Mouse (Mus musculus) left cerebral cortex, adult 8-10 months (tissue): Measurements from ENCODE around the gene 1110032F04Rik. TPM values are rescaled to one million over a fixed set of nuclear protein-coding genes. Genes with fewer than 3 reads are reported as not detected.

Experiments used
- DNase-seq, 2 experiments: peaks; one replicate each; pipeline ENCODE4 v3.0.0; 2022; ENCODE audit warnings: low spot score in 2 of 2
- total RNA-seq, 4 experiments: library from RNA; stranded (reverse); gene quantifications; 2 replicates each; pipeline ENCODE4 v1.2.4; 2022

Gene 1110032F04Rik
- total RNA-seq, 4 experiments from 2014 or later, result 14.4 to 20.4 (median 16.9) TPM

- no peak for DNase-seq
Observed at GRCm38 (mm10) chr3:68904902-68905778, 35.8 kb downstream of the 1110032F04Rik start.

DNA sequence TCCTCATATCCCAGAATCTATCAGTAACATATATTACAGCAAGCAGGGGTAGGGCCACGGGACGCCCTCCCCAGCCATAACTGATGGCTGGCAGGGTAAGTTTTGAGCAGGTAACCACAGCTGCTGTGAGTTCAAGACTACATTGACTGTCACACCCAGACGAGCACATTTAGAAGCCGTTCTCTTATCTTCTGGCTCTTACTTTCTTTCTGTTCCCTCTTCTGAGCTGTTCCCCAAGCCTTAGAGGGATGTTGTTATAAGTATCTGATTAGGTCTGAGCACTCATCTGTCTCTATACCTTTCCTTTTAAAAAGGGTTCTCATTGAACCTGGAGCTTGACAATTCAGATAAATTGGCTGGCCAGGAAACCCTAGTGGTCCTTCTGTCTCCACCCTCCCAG lies 38.1 kb downstream of the 1110032F04Rik start:
- DNase-seq, result no peak

Other genes starting within 250 kb of the 1110032F04Rik start
- gene Il12a, start 178.9 kb upstream of the 1110032F04Rik start, total RNA-seq, result 1 to 10 TPM; 1.4 to 4.2 (median 3.6) TPM
- gene Ift80, start 135.0 kb downstream of the 1110032F04Rik start, total RNA-seq, result 10 to 100 TPM; 22.6 to 27.0 (median 25.7) TPM
- gene Smc4, start 135.2 kb downstream of the 1110032F04Rik start, total RNA-seq, result 1 to 10 TPM; 4.5 to 5.8 (median 4.8) TPM
- gene Trim59, start 175.2 kb downstream of the 1110032F04Rik start, total RNA-seq, result 10 to 100 TPM; 15.7 to 19.5 (median 17.4) TPM